Mouse (Mus musculus) cerebellum, adult 2 months (tissue): ENCODE data around the gene Cntrl.

Source experiments
- CTCF ChIP-seq: fragments of 200-500 bp; IDR thresholded peaks from 2 replicates; pipeline ENCODE4 v1.5.1; 2011; ENCODE audit warnings: low read depth, mild to moderate bottlenecking, control low read depth, low read length, moderate library complexity, borderline replicate concordance; ENCODE audit not compliant: insufficient read depth
- POLR2A ChIP-seq: fragments of 200-500 bp; IDR thresholded peaks from 2 replicates; pipeline ENCODE4 v1.6.1; 2011; ENCODE audit warnings: low read length, control low read depth, borderline replicate concordance; ENCODE audit not compliant: insufficient read depth

GRCm38 (mm10) chr2:35157836-35158235 is 48.5 kb downstream of the Cntrl start:
- TF ChIP-seq POLR2A (no peak), CTCF (no peak)
